Mouse (Mus musculus) layer of hippocampus, adult 11-12 months (tissue): ENCODE measurements around the gene Crtc3.

Source experiments
- DNase-seq: peaks from one replicate; pipeline ENCODE4 v3.0.0; 2022; ENCODE audit warnings: low spot score

Crtc3 gene

GRCm38 (mm10) chr7:80598436-80598985 lies 90.2 kb downstream of the Crtc3 start:
- no peak for DNase-seq

GRCm38 (mm10) chr7:80597900-80598299 lies 90.8 kb downstream of the Crtc3 start:
- no peak for DNase-seq

- no peak for DNase-seq
Measured at GRCm38 (mm10) chr7:80589054-80589746, 99.5 kb downstream of the Crtc3 start.

- DNase-seq, result no peak
Measured at GRCm38 (mm10) chr7:80587684-80588083, 101.0 kb downstream of the Crtc3 start.

- DNase-seq, result no peak
Measured at GRCm38 (mm10) chr7:80586681-80587660, 101.7 kb downstream of the Crtc3 start.

GRCm38 (mm10) chr7:80586161-80586560 lies 102.5 kb downstream of the Crtc3 start:
- DNase-seq, result no peak

GRCm38 (mm10) chr7:80585380-80585779 lies 103.3 kb downstream of the Crtc3 start:
- no peak for DNase-seq

GRCm38 (mm10) chr7:80583981-80584380 lies 104.7 kb downstream of the Crtc3 start:
- DNase-seq, result peak; percentile 80

- DNase-seq, result no peak
Measured at GRCm38 (mm10) chr7:80582821-80583451, 105.7 kb downstream of the Crtc3 start.

- peak; percentile 52 for DNase-seq
Measured at GRCm38 (mm10) chr7:80580368-80580767, 108.3 kb downstream of the Crtc3 start.

- DNase-seq, result no peak
Measured at GRCm38 (mm10) chr7:80577417-80577980, 111.2 kb downstream of the Crtc3 start.

- DNase-seq, result no peak
Measured at GRCm38 (mm10) chr7:80576626-80577025, 112.1 kb downstream of the Crtc3 start.

GRCm38 (mm10) chr7:80575750-80576149 lies 112.9 kb downstream of the Crtc3 start:
- DNase-seq, result no peak

GRCm38 (mm10) chr7:80573076-80573475 lies 115.6 kb downstream of the Crtc3 start:
- DNase-seq, result no peak

GRCm38 (mm10) chr7:80567982-80568381 lies 120.7 kb downstream of the Crtc3 start:
- no peak for DNase-seq

- no peak for DNase-seq
Measured at GRCm38 (mm10) chr7:80561931-80562330, 126.7 kb downstream of the Crtc3 start.

- DNase-seq, result no peak
Measured at GRCm38 (mm10) chr7:80561271-80561670, 127.4 kb downstream of the Crtc3 start.

GRCm38 (mm10) chr7:80558572-80558971 lies 130.1 kb downstream of the Crtc3 start:
- DNase-seq, result no peak

GRCm38 (mm10) chr7:80558101-80558500 lies 130.6 kb downstream of the Crtc3 start:
- no peak for DNase-seq

- DNase-seq, result no peak
Measured at GRCm38 (mm10) chr7:80557161-80557560, 131.5 kb downstream of the Crtc3 start.

- DNase-seq, result no peak
Measured at GRCm38 (mm10) chr7:80556166-80556565, 132.5 kb downstream of the Crtc3 start.

- no peak for DNase-seq
Measured at GRCm38 (mm10) chr7:80555146-80555545, 133.5 kb downstream of the Crtc3 start.
